Mouse (Mus musculus): ENCODE data around the gene Rab21.
A peak's percentile ranks its signal among the peaks of the same experiment; 100 is the strongest.

The Rab21 gene

DNA sequence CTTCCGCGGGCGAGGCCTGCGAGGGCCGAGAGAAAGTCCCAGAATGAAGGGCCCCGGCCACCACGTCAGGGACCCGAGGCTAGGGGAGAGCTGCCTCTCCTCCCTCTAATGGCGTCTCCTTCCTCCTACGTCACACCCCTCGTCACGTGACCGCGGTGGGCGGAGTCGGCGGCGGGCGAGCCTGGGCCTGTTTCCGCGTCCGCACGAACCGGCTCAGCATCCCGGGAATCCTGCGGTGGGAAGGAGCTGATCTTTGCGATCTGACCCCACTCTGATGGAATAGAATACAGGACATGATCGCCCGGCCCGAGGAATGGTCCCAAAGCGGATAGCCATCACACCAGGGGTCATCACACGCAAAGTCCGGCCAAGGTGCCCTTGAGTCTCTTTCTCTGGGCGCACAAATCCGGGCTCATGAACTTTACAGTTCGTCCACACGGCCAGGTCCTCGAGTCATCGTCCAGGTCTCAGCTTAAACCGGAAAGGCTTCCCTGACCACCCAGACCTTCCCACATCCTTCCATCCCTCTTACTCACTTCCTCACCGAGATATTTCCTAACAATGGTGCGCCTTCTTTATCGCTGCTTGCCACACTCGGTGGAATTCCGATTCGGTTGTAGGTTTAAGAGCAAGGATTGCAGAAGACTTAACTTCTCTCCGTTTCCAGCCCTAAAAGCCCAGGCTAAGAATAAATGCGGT, at the start of gene Rab21:
TSS of gene Rab21 (minus strand) at position 122 of the 699 bp plus-strand sequence.
- peak; percentile 95 to 97 for DNase-seq (ENCODE audit: low read depth in 2 of 2, low spot score in 2 of 2)

DNA sequence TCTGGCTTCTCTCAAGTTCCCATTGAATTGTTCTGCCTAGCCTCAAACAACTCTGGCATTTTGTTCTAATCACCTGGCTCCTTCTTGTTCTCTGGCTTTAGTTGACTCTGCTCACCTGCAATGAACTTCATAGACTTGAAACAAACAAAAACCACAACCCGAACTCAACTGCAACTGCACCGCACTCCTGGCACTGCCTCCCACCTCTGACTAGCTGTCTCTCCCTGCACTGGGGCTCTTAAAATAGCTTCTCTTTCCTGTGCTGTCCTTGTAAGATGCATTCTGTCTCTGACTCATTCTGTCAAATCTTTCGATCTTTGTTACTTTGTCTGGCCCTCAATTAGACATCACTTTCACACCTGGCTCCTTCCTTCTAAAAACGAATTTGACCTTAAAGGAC, 47.8 kb upstream of the Rab21 start:
- peak; percentile 17 to 27 for DNase-seq (ENCODE audit: low read depth in 2 of 2, low spot score in 2 of 2)

GRCm38 (mm10) chr10:115362623-115362964, 47.2 kb upstream of the Rab21 start:
- no peak for DNase-seq (ENCODE audit: low read depth in 2 of 2, low spot score in 2 of 2)

GRCm38 (mm10) chr10:115361840-115362622, 46.6 kb upstream of the Rab21 start, which contains the start of gene Tmem19:
Tmem19 (minus strand) TSS chr10:115362501.
- DNase-seq (ENCODE audit: low read depth in 2 of 2, low spot score in 2 of 2) = peak; percentile 93

- no peak for DNase-seq (ENCODE audit: low read depth in 2 of 2, low spot score in 2 of 2)
Observed at GRCm38 (mm10) chr10:115359066-115359465, 43.7 kb upstream of the Rab21 start.

DNA sequence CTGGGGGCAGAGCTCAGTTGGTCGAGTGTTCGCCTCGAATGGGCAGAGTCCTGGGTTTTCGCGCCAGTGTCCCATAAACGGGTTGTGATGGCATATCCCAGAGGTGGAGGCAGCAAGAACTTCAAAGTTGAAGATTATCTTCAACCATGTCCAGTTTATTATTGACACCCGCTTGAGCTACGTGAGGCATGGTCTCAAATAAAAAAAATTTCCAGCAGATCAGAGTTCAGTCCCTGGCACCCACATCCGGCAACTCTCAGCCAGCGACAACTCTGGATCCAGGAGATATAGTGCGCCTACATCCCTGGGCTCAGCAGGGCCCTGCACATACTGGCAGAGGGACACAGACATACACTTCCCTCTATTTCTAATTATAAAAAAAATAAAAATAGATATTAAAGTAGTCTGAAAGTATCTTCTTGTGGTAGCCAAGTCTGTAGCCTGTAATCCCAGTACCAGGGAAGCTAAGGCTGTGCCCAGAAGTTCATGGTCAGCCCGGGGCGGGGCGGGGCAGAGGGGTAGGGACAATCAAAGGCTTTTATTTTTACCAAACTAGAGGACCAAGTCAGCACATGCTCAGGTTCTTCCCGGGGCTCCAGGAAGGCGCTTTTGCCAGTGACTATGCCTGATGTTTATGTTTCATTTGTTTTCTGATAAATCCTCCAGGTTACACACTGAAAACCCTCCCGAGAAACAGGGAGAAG, 43.0 kb upstream of the Rab21 start:
- DNase-seq (ENCODE audit: low read depth in 2 of 2, low spot score in 2 of 2) = no peak

- DNase-seq (ENCODE audit: low read depth in 2 of 2, low spot score in 2 of 2) = no peak
Observed at GRCm38 (mm10) chr10:115356106-115356505, 40.7 kb upstream of the Rab21 start.

DNA sequence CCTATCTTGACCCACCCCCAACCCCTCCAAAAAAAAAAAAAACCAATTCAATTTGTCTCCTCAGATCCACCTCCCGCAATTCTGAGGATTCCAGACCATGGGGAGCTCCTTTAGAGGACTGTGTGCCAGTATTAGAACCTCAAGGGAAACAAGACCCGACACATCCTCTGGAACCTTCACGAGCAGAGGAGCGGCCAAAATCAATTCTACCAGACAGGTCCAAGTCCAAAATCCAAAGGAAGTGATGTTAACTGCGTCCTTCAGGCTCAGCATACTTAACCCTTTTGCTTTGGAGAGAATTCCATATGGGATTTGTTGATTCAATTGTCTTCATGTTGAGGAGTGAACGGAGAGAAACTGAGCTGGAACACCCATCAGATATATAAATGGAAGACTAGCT, 39.6 kb upstream of the Rab21 start:
- DNase-seq (ENCODE audit: low read depth in 2 of 2, low spot score in 2 of 2) = no peak

DNA sequence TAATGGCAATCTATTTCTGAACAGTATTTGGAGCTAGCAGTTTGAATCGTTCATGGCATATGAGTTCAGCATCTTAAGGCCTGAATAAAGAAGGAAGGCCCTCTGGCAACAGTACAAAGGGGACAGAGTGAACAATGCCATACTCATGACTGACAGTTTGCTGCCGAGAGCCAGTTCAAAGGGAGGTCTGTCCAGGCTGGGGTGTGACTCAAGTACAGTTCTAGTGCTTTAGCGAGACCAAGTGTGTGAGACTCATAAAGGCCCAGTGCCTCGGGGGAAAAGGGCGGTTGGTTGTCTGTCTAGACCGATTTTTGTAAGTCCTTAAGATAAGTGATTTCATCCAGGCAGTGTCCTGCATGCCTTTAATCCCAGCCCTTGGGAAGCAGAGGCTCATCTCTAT, 39.2 kb upstream of the Rab21 start:
- no peak for DNase-seq (ENCODE audit: low read depth in 2 of 2, low spot score in 2 of 2)

GRCm38 (mm10) chr10:115350810-115351397, 35.5 kb upstream of the Rab21 start:
- no peak for DNase-seq (ENCODE audit: low read depth in 2 of 2, low spot score in 2 of 2)

- DNase-seq (ENCODE audit: low read depth in 2 of 2, low spot score in 2 of 2) = no peak
Observed at GRCm38 (mm10) chr10:115349509-115349908, 34.1 kb upstream of the Rab21 start.

DNA sequence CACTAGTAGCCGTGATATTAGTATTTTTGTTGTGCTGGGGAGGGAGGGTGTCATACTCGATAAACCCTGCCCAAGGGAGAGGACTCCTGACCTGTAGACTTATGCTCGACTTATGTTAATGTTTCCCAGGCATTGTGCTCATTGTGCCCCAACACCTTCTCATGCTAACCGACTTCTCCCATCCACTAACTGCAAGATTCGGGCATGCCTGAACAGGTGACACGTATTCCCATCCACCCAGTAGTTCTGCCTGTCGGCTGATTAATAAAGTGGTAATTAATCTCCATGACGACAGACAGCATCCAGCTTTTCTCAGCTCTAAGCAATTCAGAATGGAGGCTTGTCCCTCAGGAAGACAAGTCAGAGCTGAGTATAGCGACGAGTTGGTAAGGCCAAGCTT, 33.6 kb upstream of the Rab21 start:
- DNase-seq (ENCODE audit: low read depth in 2 of 2, low spot score in 2 of 2) = no peak

DNA sequence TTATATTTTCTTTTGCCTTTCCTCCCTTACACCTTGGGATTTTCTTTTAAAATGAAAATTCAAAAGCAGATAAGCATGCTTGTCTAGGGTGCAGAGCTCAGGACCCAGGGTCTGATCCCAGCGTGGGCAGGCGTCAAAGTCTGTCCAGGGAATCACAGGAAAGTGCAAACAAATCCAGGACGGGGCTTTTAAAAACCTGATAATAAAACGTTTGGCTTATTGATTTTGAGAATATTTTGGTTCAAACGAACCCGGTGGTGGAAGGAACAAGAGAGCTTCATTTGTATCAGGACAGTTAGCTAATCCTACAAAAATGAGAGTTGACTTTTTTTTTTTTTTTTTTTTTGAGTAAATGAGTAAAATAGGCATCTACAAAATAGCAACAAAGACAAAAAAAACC, 32.7 kb upstream of the Rab21 start:
- DNase-seq (ENCODE audit: low read depth in 2 of 2, low spot score in 2 of 2) = no peak

DNA sequence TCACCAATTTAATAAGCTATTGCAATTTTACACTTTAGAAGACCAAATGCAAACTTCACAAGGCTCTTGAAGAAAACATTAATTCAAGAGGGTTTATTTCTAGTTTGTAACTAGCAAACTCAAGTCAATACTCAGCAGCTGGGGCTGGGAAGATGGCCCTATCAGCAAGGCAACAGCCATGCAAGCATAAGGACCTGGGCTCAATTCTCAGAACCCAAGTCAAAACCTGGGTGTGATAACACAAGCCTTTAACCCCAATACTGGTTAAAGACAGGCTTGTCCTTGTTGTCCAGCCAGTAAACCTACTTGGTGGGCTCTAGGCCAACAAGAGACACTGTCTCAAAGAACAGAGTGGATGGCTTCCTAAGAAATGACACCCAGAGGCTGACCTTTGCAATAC, 31.1 kb upstream of the Rab21 start:
- DNase-seq (ENCODE audit: low read depth in 2 of 2, low spot score in 2 of 2) = no peak

DNA sequence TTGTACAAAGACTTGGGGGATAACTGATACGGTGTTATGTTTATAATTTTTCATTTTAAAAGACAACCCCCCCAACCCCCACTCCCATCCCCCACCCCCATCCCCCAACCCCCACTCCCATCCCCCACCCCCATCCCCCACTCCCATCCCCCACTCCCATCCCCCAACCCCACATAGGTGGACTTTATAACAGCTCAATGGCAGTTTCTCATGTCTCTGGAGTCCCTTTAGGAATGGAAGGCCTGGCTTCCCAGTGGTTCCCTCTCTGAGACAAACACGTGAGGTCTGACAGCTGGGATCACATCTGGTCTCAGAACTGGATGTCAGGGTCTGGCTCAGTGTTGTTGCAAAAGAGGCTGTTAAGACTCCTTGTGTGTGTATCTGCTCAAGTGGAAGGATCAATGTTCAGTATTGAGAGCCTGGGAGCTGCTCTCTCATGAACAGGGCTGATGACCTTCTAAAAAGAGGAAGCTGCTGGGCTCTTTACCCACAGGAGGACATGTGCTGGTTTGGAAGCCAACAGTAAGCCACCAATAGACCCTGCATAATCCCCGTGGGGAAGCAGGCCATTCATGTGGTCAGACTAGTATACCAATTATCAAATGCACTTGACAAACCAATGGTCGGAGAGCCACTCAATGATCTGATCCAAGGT, 27.5 kb upstream of the Rab21 start:
- no peak for DNase-seq (ENCODE audit: low read depth in 2 of 2, low spot score in 2 of 2)

- no peak for DNase-seq (ENCODE audit: low read depth in 2 of 2, low spot score in 2 of 2)
Observed at GRCm38 (mm10) chr10:115339820-115340328, 24.5 kb upstream of the Rab21 start.

DNA sequence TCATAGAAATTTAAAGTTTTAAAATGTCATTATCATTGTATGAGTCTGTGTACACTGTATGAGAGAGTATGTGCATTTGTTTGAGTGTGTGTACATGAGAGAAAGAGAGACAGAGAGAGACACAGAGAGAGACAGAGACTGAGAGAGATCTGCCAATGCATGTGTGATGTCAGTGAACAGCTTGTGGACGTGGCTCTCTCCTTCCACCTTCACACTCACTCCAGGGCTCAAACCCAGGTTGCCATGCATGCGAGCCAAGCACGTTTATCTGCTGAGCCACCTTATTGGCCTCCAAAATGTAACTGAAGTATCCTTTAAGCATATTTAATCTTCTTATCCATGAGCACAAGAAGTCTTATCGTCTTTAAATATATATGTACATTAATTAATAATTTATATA, 21.5 kb upstream of the Rab21 start:
- no peak for DNase-seq (ENCODE audit: low read depth in 2 of 2, low spot score in 2 of 2)

- no peak for DNase-seq (ENCODE audit: low read depth in 2 of 2, low spot score in 2 of 2)
Observed at GRCm38 (mm10) chr10:115333528-115333927, 18.1 kb upstream of the Rab21 start.

DNA sequence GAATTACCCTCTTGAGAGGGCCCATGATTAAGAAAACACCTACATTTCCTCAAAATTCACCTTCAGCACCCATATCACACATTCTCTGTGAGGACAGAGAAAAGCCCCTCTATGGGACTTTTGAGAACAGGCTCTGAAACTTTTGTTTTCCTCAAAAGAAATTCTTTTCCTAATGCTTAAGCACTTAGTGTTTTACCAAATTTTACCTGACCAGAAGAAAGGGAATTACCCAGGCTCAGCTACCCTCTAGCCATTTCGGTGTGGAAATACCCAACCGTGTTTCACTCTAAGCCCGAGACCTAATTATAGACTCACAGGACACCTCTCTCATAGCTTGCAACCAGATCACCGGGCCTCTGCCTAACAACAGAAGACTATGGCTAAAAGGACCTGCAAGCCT, 17.6 kb upstream of the Rab21 start:
- no peak for DNase-seq (ENCODE audit: low read depth in 2 of 2, low spot score in 2 of 2)

DNA sequence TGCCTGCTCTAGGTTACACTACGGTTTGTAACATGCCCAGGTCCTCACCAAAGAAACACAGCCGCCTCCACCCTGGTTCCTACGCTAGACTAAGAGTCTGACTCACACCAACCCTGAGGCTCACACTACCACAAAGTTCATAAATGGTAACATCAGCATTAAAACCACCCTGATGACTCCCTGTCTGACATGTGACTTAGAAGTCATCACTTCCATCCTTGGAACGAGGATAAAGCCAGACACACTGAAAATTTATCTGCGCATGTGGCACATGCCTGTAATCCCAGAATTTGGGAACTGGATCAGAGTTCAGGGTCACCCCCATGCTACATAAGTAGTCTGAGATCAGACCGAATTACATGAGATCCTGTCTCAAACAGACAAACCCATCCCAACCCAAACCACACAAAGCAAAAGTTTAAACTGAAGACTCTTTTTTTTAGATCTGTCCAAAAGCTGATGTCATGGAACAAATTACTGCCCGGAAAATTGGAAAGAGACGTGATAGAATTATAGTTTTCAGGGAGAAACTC, 17.1 kb upstream of the Rab21 start:
- DNase-seq (ENCODE audit: low read depth in 2 of 2, low spot score in 2 of 2) = no peak

All from CD8-positive naive resting alpha-beta T cell, adult 2 months (primary cell).